Mouse (Mus musculus): ENCODE measurements around the gene Olfr566. TPM values are rescaled to one million over a fixed set of nuclear protein-coding genes. Genes with fewer than 3 reads are reported as not detected.

Gene Olfr566
- total RNA-seq (2014; fragmentation: Nextera tagmentation): not detected in 2 replicates
- total RNA-seq (2017): not detected in 2 replicates

GRCm38 (mm10) chr7:102858665-102859064 lies at the start of gene Olfr566:
Olfr566 (minus strand) TSS chr7:102858765.
- ATAC-seq (replicated peaks; ENCODE audit: poor library complexity, severe bottlenecking): no peak

GRCm38 (mm10) chr7:102890782-102891181 lies 32.2 kb upstream of the Olfr566 start, which contains the start of gene Olfr569:
Olfr569 (minus strand) TSS chr7:102890882.
- ATAC-seq (replicated peaks; ENCODE audit: poor library complexity, severe bottlenecking): no peak

GRCm38 (mm10) chr7:102876822-102877221 lies 18.3 kb upstream of the Olfr566 start, which contains the start of gene Olfr568:
Olfr568 (plus strand) TSS chr7:102877122.
- ATAC-seq (replicated peaks; ENCODE audit: poor library complexity, severe bottlenecking): no peak

- ATAC-seq (replicated peaks; ENCODE audit: poor library complexity, severe bottlenecking): no peak
These were observed 2.8 kb downstream of the Olfr566 start for GRCm38 (mm10) chr7:102855807-102856206.

Other genes starting within 250 kb of the Olfr566 start
- not detected in 2 replicates for gene Olfr553, start 240.5 kb downstream of the Olfr566 start, total RNA-seq (2014; fragmentation: Nextera tagmentation)
- gene Olfr553, start 240.5 kb downstream of the Olfr566 start, total RNA-seq (2017): not detected in 2 replicates
- not detected in 2 replicates for gene Olfr554, start 220.3 kb downstream of the Olfr566 start, total RNA-seq (2014; fragmentation: Nextera tagmentation)
- not detected in 2 replicates for gene Olfr554, start 220.3 kb downstream of the Olfr566 start, total RNA-seq (2017)
- gene Olfr555, start 199.9 kb downstream of the Olfr566 start, total RNA-seq (2014; fragmentation: Nextera tagmentation): not detected in 2 replicates
- gene Olfr555, start 199.9 kb downstream of the Olfr566 start, total RNA-seq (2017): not detected in 2 replicates
- gene Olfr556, start 193.9 kb downstream of the Olfr566 start, total RNA-seq (2014; fragmentation: Nextera tagmentation): not detected in 2 replicates
- gene Olfr556, start 193.9 kb downstream of the Olfr566 start, total RNA-seq (2017): not detected in 2 replicates
- gene Trim68, start 171.4 kb downstream of the Olfr566 start, total RNA-seq (2014; fragmentation: Nextera tagmentation): 4.8 and 13.0 TPM in 2 replicates
- 5.7 and 6.1 TPM in 2 replicates for gene Trim68, start 171.4 kb downstream of the Olfr566 start, total RNA-seq (2017)
- gene Olfr557, start 162.9 kb downstream of the Olfr566 start, total RNA-seq (2014; fragmentation: Nextera tagmentation): not detected in 2 replicates
- gene Olfr557, start 162.9 kb downstream of the Olfr566 start, total RNA-seq (2017): not detected in 2 replicates
- gene Olfr558, start 156.6 kb downstream of the Olfr566 start, total RNA-seq (2014; fragmentation: Nextera tagmentation): not detected in 2 replicates
- gene Olfr558, start 156.6 kb downstream of the Olfr566 start, total RNA-seq (2017): not detected in 2 replicates
- not detected in 2 replicates for gene Olfr33, start 139.7 kb downstream of the Olfr566 start, total RNA-seq (2014; fragmentation: Nextera tagmentation)
- not detected in 2 replicates for gene Olfr33, start 139.7 kb downstream of the Olfr566 start, total RNA-seq (2017)
- not detected in 2 replicates for gene Olfr559, start 131.3 kb downstream of the Olfr566 start, total RNA-seq (2014; fragmentation: Nextera tagmentation)
- not detected in 2 replicates for gene Olfr559, start 131.3 kb downstream of the Olfr566 start, total RNA-seq (2017)
- gene Olfr560, start 99.4 kb downstream of the Olfr566 start, total RNA-seq (2014; fragmentation: Nextera tagmentation): not detected in 2 replicates
- not detected in 2 replicates for gene Olfr560, start 99.4 kb downstream of the Olfr566 start, total RNA-seq (2017)
- not detected in 2 replicates for gene Olfr78, start 99.3 kb downstream of the Olfr566 start, total RNA-seq (2014; fragmentation: Nextera tagmentation)
- not detected in 2 replicates for gene Olfr78, start 99.3 kb downstream of the Olfr566 start, total RNA-seq (2017)
- not detected in 2 replicates for gene Olfr561, start 87.5 kb downstream of the Olfr566 start, total RNA-seq (2014; fragmentation: Nextera tagmentation)
- not detected in 2 replicates for gene Olfr561, start 87.5 kb downstream of the Olfr566 start, total RNA-seq (2017)
- not detected in 2 replicates for gene Olfr564, start 55.3 kb downstream of the Olfr566 start, total RNA-seq (2014; fragmentation: Nextera tagmentation)
- gene Olfr564, start 55.3 kb downstream of the Olfr566 start, total RNA-seq (2017): not detected in 2 replicates
- gene Olfr568, start 18.4 kb upstream of the Olfr566 start, total RNA-seq (2014; fragmentation: Nextera tagmentation): not detected in 2 replicates
- not detected in 2 replicates for gene Olfr568, start 18.4 kb upstream of the Olfr566 start, total RNA-seq (2017)
- gene Olfr569, start 32.1 kb upstream of the Olfr566 start, total RNA-seq (2014; fragmentation: Nextera tagmentation): not detected in 2 replicates
- not detected in 2 replicates for gene Olfr569, start 32.1 kb upstream of the Olfr566 start, total RNA-seq (2017)
- not detected in 2 replicates for gene Olfr570, start 35.8 kb upstream of the Olfr566 start, total RNA-seq (2014; fragmentation: Nextera tagmentation)
- not detected in 2 replicates for gene Olfr570, start 35.8 kb upstream of the Olfr566 start, total RNA-seq (2017)
- not detected in 2 replicates for gene Olfr571, start 58.8 kb upstream of the Olfr566 start, total RNA-seq (2014; fragmentation: Nextera tagmentation)
- not detected in 2 replicates for gene Olfr571, start 58.8 kb upstream of the Olfr566 start, total RNA-seq (2017)
- not detected in 2 replicates for gene Olfr572, start 65.6 kb upstream of the Olfr566 start, total RNA-seq (2014; fragmentation: Nextera tagmentation)
- not detected in 2 replicates for gene Olfr572, start 65.6 kb upstream of the Olfr566 start, total RNA-seq (2017)
- not detected in 2 replicates for gene Olfr573-ps1, start 83.8 kb upstream of the Olfr566 start, total RNA-seq (2014; fragmentation: Nextera tagmentation)
- not detected in 2 replicates for gene Olfr573-ps1, start 83.8 kb upstream of the Olfr566 start, total RNA-seq (2017)
- gene Olfr574, start 89.7 kb upstream of the Olfr566 start, total RNA-seq (2014; fragmentation: Nextera tagmentation): not detected in 2 replicates
- not detected in 2 replicates for gene Olfr574, start 89.7 kb upstream of the Olfr566 start, total RNA-seq (2017)
- not detected in 2 replicates for gene Olfr575, start 100.0 kb upstream of the Olfr566 start, total RNA-seq (2014; fragmentation: Nextera tagmentation)
- gene Olfr575, start 100.0 kb upstream of the Olfr566 start, total RNA-seq (2017): not detected in 2 replicates
- not detected in 2 replicates for gene Olfr576, start 103.9 kb upstream of the Olfr566 start, total RNA-seq (2014; fragmentation: Nextera tagmentation)
- gene Olfr576, start 103.9 kb upstream of the Olfr566 start, total RNA-seq (2017): not detected in 2 replicates
- not detected in 2 replicates for gene Olfr577, start 117.2 kb upstream of the Olfr566 start, total RNA-seq (2014; fragmentation: Nextera tagmentation)
- gene Olfr577, start 117.2 kb upstream of the Olfr566 start, total RNA-seq (2017): not detected in 2 replicates
- gene Olfr578, start 130.6 kb upstream of the Olfr566 start, total RNA-seq (2014; fragmentation: Nextera tagmentation): not detected in 2 replicates
- gene Olfr578, start 130.6 kb upstream of the Olfr566 start, total RNA-seq (2017): not detected in 2 replicates
- gene Olfr582, start 179.3 kb upstream of the Olfr566 start, total RNA-seq (2014; fragmentation: Nextera tagmentation): not detected in 2 replicates
- gene Olfr582, start 179.3 kb upstream of the Olfr566 start, total RNA-seq (2017): not detected in 2 replicates
- gene Olfr583, start 192.5 kb upstream of the Olfr566 start, total RNA-seq (2014; fragmentation: Nextera tagmentation): not detected in 2 replicates
- not detected in 2 replicates for gene Olfr583, start 192.5 kb upstream of the Olfr566 start, total RNA-seq (2017)
- gene Olfr584, start 223.1 kb upstream of the Olfr566 start, total RNA-seq (2014; fragmentation: Nextera tagmentation): not detected in 2 replicates
- not detected in 2 replicates for gene Olfr584, start 223.1 kb upstream of the Olfr566 start, total RNA-seq (2017)
- gene Olfr585, start 239.0 kb upstream of the Olfr566 start, total RNA-seq (2014; fragmentation: Nextera tagmentation): not detected in 2 replicates
- not detected in 2 replicates for gene Olfr585, start 239.0 kb upstream of the Olfr566 start, total RNA-seq (2017)

All from granulocyte monocyte progenitor cell, adult 5-6 weeks (primary cell).